Mouse (Mus musculus) thymus, postnatal 14 days (tissue): ENCODE results near the gene Zxdc.

Source experiments
- DNase-seq: peaks from one replicate; pipeline ENCODE4 v3.0.0; 2021

The Zxdc gene

GRCm38 (mm10) chr6:90381465-90381864, 12.2 kb downstream of the Zxdc start:
- DNase-seq = no peak

- no peak for DNase-seq
These were observed 21.3 kb downstream of the Zxdc start for GRCm38 (mm10) chr6:90390629-90391028.

- no peak for DNase-seq
These were observed 24.7 kb downstream of the Zxdc start for GRCm38 (mm10) chr6:90393948-90394347.

- no peak for DNase-seq
These were observed 26.5 kb downstream of the Zxdc start for GRCm38 (mm10) chr6:90395751-90396150.

GRCm38 (mm10) chr6:90397291-90397690, 28.0 kb downstream of the Zxdc start:
- DNase-seq = no peak

GRCm38 (mm10) chr6:90408632-90409031, 39.3 kb downstream of the Zxdc start:
- DNase-seq = no peak

GRCm38 (mm10) chr6:90410972-90411371, 41.7 kb downstream of the Zxdc start:
- no peak for DNase-seq

- no peak for DNase-seq
These were observed 42.6 kb downstream of the Zxdc start for GRCm38 (mm10) chr6:90411926-90412325.

GRCm38 (mm10) chr6:90422565-90422964, 53.3 kb downstream of the Zxdc start:
- DNase-seq = peak; percentile 83

- no peak for DNase-seq
These were observed 56.1 kb downstream of the Zxdc start for GRCm38 (mm10) chr6:90425361-90425760.

GRCm38 (mm10) chr6:90426003-90426402, 56.7 kb downstream of the Zxdc start:
- no peak for DNase-seq

GRCm38 (mm10) chr6:90428380-90428974, 59.2 kb downstream of the Zxdc start, which contains the start of gene Cfap100:
Gene Cfap100, minus strand, starts transcription at chr6:90428797.
- DNase-seq = peak; percentile 52

GRCm38 (mm10) chr6:90429911-90430310, 60.6 kb downstream of the Zxdc start:
- DNase-seq = no peak

GRCm38 (mm10) chr6:90431487-90431886, 62.2 kb downstream of the Zxdc start:
- DNase-seq = no peak

- DNase-seq = no peak
These were observed 65.4 kb downstream of the Zxdc start for GRCm38 (mm10) chr6:90434687-90435086.

- DNase-seq = peak; percentile 72
These were observed 65.9 kb downstream of the Zxdc start for GRCm38 (mm10) chr6:90435195-90435618.

GRCm38 (mm10) chr6:90436192-90436907, 67.1 kb downstream of the Zxdc start:
- no peak for DNase-seq

- DNase-seq = no peak
These were observed 67.7 kb downstream of the Zxdc start for GRCm38 (mm10) chr6:90437041-90437440.

GRCm38 (mm10) chr6:90446883-90447282, 77.6 kb downstream of the Zxdc start:
- DNase-seq = no peak

GRCm38 (mm10) chr6:90450179-90450578, 80.9 kb downstream of the Zxdc start:
- DNase-seq = peak; percentile 38

GRCm38 (mm10) chr6:90450697-90451096, 81.4 kb downstream of the Zxdc start:
- no peak for DNase-seq

GRCm38 (mm10) chr6:90451512-90451911, 82.2 kb downstream of the Zxdc start:
- no peak for DNase-seq

- no peak for DNase-seq
These were observed 83.3 kb downstream of the Zxdc start for GRCm38 (mm10) chr6:90452603-90453002.
